Comparison of ENCODE assay signal across 13 mouse cellular contexts in genomic region chr6:94197831-94198230, GRCm38 (mm10).
"Had no signal": no experiment of that assay in that cellular context is flagged by ENCODE, and none has a peak within 500 bp of the region (broad histone marks: within the 10 kb centered on the region; RNA-seq: fewer than 3 reads in every experiment).

No protein-coding gene starts in this region.

- DNase-seq: lung, adult 18-20 months; lung, embryonic 14.5 days; lung, postnatal 10 days; lung, postnatal 4 days; midbrain, embryonic 14.5 days; retina, postnatal 1 day; right cerebral cortex, adult 18-20 months; right cerebral cortex, postnatal 25 days; right cerebral cortex, postnatal 4 days; spleen, adult 18-20 months; thymus, adult 18-20 months; thymus, postnatal 14 days; thymus, postnatal 36 days had no signal
